ENCODE assay signal across 20 mouse cellular contexts in the genomic region with DNA sequence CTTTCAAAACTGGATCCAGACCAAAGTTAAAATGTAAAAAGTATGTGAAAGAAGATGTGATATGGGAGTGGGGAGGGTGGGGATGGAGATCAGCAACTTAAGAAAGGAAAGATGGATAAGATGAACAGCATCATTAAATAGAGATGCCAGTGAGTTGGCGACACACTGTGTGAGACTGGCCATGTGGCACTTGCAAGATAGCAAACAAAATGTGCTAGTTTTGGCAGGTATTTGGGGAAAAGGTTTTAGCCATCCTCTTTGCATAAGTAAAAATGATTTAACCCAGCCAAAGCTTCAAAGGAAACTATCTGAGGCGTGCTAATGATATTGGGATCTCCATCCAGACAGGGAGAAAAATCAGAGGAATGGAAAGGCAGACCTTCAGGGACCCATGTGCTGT.
"Had no signal": no experiment of that assay in that cellular context is flagged by ENCODE, and none has a peak within 500 bp of the region (broad histone marks: within the 10 kb centered on the region; RNA-seq: fewer than 3 reads in every experiment).

No protein-coding gene starts in this region.

- H3K27me3 ChIP-seq: liver, embryonic 15.5 days; lung, embryonic 15.5 days; megakaryocyte, embryonic 14.5 days; neural tube, embryonic 12.5 days had no signal

- H3K4me3 ChIP-seq: liver, embryonic 15.5 days; lung, embryonic 15.5 days; megakaryocyte, embryonic 14.5 days; neural tube, embryonic 12.5 days had no signal

- H3K4me2 ChIP-seq: liver, embryonic 15.5 days; lung, embryonic 15.5 days; midbrain, embryonic 11.5 days; neural tube, embryonic 12.5 days had no signal

- H3K9me3 ChIP-seq: liver, embryonic 15.5 days; lung, embryonic 15.5 days; megakaryocyte, embryonic 14.5 days; neural tube, embryonic 12.5 days had no signal

- H3K9ac ChIP-seq: liver, embryonic 15.5 days; liver, postnatal 0 days; lung, embryonic 15.5 days; neural tube, embryonic 12.5 days had no signal

- DNase-seq: liver, postnatal 0 days; lung, adult 2 months; lung, postnatal 14 days; lung, postnatal 36 days; midbrain, embryonic 14.5 days; retina, postnatal 1 day; right cerebral cortex, adult 18-20 months; right cerebral cortex, postnatal 25 days; right cerebral cortex, postnatal 4 days; spleen, adult 18-20 months; thymus, adult 2 months; thymus, postnatal 25 days; thymus, postnatal 4 days had no signal

- ATAC-seq: liver, postnatal 0 days; lung, postnatal 0 days had no signal

- H3K4me1 ChIP-seq: liver, embryonic 15.5 days; lung, embryonic 15.5 days; megakaryocyte, embryonic 14.5 days had no signal

- H3K27ac ChIP-seq: liver, embryonic 15.5 days; lung, embryonic 15.5 days; macrophage; neural tube, embryonic 12.5 days had no signal

- H3K36me3 ChIP-seq: liver, embryonic 15.5 days; lung, embryonic 15.5 days; neural tube, embryonic 12.5 days had no signal
